Mouse (Mus musculus): ENCODE data around the gene Tmem219.

GRCm38 (mm10) chr7:126955125-126955524, 32.4 kb upstream of the Tmem219 start:
- TF ChIP-seq POLR2A (IDR thresholded peaks at IDR 0.05; ENCODE audit: borderline replicate concordance, extremely low read depth, low read depth, low read length) (no peak), CTCF (IDR thresholded peaks at IDR 0.05; ENCODE audit: insufficient read depth, low read length) (no peak)
